Mouse (Mus musculus) cerebellum, postnatal 14 days (tissue): ENCODE measurements at regions not wholly inside any gene's neighbourhood (a gene's known extent, or its start where the extent isn't known, plus 50 kb on each side); places are given as distances from the start of the nearest gene placed in this dataset.

Experiments used
- DNase-seq, 2 experiments: peaks; one replicate each; pipeline ENCODE4 v3.0.0; 2021; ENCODE audit warnings: mixed read lengths in 2 of 2

DNA sequence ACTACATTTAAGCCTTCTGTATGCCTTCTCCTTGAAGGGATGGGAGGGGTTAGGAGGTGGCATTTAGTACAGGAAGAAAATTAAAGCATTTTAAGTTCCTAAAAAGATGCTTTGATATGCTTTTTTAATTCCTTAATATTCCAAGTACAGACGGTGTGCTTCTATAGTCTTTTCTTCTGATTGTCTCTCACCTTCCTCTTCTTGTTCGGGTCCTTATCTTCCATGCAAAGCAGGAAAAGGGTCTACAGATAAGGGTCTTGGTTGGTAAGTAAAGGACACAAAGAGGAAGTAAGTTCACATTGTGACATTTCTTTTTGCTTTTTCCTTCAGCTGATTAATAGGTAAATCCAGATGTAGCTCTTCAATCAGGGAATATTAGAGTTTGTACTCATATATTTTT lies 318.9 kb downstream of the Klf5 start:
- DNase-seq, result no peak

DNA sequence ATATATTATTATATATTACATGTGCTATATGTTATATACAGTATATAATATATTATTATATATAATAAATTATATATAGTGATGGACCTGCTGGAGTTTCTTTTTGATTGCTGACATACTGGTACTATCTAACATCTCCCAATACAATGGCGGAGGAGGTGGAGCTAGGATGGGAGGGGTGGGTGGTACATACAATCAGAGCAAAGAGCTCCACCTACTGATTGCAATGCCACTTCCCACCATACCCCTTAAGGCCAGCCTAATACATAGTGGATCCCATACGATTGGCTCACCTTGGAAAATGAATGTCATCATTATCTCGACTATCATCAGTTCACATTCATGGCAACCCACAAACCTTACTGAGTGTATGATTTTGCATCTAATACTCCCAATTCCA lies 323.0 kb downstream of the Klf5 start:
- DNase-seq, result no peak

DNA sequence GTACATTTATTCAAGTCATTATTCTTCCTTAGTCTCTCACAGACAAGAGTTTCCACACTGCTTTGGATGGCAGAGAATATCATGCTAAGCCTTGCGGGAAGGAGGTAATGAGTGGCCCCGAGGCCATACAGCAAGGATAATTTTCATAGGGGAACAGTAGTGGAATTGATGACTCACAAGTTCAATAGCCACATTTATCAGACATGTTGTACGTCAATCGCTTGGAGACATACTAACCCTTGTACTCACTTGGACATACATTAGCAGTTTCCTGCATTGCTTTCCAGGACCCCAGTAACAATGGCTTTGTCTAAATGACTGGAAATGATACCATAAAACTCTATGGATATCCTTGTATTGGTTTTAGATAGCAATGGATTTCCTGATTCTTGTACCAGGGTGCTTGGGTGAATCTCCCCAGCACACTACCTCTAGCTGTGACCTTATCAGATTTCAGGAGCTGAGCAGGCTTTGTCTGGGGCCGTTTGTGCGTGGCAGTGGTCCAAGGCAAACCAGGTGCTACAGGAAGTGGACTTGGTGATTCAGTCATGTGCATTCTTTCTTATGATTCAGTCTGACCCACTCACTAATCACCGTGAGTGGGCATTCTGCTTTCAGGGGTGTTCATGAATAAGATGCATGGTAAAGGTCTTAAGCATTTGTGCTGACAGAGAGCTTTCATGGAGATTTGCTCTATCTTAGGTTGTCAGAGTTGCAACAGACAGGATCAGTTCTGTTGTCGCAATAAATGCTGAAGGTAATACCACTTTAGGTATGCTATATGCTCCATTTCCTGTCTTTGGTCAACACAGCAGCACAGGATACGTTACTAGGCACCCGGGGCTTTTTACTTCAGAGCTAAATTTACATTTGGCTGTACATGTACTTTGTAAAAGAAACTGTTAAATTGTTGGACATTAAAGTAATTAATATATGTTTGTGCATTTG lies 326.2 kb downstream of the Klf5 start:
- DNase-seq, result no peak

DNA sequence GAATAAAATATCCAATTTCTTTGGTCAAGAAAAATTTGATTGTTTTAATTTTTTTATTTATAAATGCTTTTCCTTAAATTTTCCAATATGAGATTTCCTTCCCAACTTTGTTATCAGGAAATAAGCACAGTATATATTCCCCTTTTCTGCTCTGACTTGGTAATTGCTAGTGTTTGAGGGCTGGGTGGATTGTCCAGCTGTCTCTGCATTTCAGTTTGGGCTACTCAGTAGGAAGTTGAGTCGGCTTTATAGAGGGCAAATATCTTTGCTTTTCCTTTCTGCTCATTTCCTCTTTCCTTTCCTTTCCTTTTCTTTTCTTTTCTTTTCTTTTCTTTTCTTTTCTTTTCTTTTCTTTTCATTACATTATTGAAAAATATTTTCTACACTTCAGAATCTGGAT lies 329.1 kb downstream of the Klf5 start:
- DNase-seq, result no peak

DNA sequence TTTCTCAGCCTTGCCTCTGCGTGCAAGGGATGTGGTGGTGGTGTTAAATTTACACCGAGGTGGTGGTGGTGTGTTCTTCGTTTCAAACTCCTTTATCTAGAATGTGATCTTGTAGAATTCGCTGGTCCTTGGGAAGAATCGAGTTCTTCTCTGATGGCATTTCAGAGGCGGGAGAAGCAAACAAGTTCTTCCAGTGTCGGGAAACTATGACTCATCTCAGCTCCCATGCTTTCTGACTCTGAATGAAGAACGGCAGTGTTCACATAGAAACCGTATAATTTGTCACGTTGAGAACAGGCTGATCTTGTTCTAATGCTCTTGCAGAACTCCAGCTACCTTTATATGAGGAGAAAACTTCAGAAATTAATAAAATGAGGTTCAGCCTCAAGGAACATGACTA lies 332.6 kb downstream of the Klf5 start:
- no peak for DNase-seq

DNA sequence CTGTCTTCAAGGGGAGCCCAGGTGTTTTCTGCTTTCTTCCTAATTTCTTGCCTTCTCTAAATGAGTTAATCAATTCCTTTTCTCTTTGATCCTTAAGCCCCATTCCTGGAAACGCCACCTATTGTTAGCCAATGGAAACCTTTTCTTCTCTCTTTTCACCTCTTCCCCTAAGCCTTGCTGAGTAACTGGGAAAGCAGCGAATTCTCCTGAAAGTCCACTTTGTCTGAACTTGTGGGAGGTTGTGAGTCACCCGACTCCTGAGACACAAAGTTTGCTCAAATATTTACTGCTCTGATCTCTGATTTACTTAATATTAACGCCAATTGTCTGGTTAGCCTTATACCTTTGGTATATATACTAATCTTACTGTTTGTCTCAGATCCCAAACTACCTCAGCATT lies 334.0 kb downstream of the Klf5 start:
- no peak for DNase-seq

DNA sequence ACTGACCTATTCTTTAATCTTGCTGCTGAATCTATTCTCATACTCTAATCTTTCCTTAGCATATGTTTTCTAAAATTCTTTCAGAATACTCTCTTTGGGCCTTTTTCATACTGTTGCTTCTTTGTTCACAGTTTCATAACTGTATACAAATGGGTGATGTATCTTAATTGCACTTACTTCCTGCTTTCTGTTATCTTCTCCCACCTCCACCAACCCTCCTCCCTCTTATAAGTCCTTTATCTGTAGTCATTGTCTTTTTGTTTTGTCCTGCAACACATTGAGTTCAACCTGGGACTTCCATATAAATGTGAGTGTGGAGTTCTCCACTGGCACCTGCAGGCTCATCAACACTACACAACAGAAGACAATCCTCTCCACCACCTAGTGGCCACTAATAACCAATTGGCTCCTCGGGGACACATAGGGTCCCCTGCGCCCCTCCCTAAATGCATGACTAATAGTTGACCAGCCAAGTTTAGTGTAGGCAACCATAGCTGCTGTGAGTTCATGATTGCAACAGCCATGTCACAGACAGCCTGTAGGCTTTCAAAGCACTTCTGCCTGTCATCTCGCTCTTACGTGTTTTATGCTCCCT lies 337.2 kb downstream of the Klf5 start:
- no peak for DNase-seq

DNA sequence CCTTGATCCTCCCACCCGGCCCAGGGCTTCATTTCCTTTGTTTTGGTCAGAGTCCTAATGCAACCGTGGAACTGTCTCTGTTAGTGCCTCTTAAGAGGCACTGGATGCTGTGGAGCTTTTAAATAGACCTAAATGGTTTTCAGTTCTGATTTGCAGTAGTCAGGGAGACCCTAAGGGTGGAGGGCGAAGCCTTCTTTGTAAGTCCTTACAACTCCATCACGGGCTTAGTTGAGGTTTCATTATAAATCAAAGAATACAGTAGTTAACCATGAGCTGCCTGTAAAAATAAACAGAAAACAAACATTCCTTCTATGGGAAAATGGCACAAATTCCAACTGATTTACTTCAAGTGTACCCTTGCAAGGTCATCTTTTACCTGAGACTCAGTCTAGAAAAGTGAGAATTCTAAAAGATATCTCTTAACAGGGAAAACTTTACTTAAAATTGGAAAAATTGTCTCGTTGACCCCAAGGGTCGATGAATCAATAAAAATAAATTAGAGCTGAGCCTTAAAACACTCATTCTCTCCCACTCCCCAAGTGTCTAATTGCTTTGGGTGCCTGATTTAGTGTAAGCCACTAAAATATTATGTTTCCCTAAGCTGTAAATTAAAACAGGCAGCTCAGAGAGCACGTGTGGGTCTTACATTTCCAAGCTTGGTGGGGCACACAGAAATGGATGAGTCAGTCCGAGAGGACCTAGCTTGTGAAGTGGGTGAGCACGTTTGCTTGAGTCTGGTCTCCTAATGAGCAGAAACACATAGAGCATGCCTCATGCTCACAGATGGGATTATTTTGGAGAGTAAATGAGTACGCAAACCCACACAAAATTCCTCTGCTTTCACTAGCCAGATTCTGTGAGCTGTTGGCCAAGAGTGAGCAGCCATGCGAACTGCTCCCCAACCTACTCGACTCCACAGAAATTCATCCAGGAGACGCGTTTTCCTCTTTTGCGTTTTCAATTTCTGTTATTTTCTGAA lies 343.3 kb downstream of the Klf5 start:
- no peak for DNase-seq

DNA sequence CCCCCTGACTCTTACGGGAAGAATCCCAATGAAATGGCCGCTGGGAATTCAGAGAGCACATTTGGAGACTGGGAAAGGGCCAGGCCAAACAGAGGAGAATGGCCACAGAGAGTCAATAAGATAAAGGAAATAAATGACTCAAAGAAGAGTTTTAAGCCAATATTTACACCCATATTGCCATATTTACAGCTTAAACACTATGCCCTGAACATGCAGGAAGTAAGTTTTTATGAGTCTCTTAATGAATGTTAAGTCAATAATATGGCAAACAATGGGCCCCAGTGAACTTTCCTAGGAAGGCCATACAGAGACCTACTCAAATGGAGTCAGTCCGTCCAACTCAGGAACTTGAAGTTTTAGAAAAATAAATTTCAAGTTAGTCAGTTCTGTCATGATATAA lies 347.8 kb downstream of the Klf5 start:
- DNase-seq, result no peak

DNA sequence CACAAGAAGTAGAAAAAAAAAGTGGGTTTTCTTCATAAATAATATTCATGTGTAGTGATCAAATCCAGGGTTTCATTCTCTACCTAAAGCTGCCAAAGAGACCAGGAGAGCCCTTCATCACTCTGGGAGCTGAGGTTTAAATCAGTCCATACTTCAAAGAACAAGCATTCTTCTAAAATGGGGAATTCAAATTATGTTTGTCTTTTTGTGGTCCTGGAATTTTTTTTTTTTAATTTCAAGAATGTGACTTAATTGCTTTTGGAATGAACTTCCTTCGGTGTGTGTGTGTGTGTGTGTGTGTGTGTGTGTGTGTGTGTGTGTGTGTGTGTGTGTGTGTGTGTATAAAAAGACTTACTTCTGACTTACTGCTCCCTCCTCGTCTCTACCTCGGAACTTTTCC lies 375.9 kb downstream of the Klf5 start:
- no peak for DNase-seq

DNA sequence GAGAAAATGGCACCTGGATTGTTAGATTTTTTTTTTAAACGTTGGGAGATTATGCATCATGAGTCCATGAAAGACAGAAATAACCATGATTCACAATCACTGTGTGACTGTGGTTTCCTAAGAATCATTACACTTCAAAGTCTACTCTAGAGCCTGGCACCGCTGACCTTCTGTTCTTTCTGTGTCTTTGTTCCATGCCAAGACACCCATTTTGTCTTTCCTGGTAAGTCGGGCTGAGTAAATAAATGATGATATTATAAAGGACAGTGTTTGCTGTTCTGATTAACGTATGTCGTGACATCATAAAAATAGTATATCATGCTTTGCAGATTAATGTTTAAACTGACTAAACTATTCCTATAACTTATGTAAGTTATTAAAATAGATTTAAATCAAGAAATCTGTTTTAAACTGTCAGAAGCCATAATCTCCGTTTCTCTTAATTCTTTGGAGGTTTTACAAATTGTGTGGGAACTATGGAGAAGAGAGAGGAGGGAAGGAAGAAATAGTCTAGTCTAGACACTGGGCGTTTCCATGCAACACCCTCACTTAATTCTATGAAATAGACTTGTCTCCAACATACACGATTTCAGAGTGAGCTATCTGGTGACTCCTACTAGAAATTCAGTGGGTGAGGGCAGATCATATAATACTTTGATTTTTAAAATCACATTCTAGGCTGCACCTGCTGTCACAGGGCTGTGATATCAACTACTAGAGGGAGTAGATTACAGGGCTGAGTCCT lies 388.7 kb downstream of the Klf5 start:
- no peak for DNase-seq

DNA sequence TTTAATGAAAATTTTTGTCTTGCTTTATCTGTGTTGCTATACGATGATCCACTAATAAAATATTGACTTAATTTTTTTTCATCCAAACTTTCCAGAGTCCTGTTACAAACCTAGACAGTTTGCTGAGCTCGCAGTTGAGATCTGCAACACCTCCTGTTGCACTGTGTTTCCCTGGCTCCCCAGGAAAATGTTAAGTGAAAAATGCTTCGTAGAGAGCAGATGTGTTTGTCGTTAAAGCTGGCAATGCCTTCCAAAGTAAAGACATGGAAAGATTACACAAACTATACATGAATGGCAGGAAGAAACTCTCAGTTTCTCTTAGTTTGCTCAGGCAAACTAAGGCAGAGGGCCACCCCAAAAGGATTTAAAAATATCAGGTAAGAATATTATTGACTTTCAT lies 389.9 kb downstream of the Klf5 start:
- no peak for DNase-seq

DNA sequence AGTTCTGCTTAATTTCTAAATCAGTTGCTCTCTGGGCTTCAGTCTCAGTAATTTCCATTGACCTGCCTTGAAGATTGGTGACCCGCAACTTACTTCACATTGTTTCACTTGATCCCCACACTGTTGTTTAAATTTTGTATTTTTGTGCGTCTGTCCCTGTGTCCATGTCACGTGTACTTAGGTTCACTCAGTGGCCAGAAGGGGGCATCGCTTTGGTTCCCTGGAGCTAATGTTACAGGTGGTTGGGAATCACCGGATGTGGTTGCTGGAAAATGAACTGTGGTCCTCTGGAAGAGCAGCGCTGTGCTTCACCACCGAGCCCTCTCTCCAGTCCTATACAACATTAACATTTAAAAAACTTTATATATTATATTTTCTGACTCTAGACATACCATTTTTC lies 397.8 kb downstream of the Klf5 start:
- DNase-seq, result no peak

DNA sequence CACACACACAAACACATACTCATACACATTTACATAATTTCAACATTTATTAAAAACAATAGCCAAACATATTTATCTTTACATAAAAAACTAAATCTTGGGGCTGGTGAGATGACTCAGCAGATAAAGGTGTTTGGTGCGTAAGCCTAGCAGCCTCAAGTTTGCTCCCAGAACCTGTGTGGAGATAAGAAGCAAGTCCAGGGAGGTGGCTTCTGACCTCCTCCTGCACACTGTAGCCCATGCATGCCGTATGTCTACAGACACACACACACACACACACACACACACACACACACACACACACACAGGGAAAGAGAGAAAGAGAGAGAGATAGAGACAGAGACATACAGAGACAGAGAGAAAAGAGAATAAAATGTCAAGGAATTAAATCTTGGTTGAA lies 401.1 kb downstream of the Klf5 start:
- no peak for DNase-seq

DNA sequence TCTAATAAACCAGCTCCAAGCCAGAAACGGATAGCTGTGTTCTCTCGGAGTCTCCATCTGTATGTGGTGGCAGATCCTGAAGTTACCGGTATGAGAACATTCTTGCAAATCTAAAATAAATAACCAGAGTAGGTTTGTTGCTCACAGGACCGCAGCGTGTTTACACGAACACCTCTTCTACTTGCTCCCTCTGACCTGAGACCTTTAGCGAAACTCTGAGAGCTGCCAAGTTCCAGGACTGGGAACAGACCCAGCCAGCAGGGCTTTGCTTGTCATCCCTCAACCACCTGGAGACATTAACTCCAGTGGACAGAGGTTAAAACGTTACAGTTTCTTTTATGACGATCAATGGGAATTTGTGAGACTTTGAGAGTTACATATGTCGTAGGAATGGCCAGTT lies 407.5 kb downstream of the Klf5 start:
- no peak for DNase-seq

DNA sequence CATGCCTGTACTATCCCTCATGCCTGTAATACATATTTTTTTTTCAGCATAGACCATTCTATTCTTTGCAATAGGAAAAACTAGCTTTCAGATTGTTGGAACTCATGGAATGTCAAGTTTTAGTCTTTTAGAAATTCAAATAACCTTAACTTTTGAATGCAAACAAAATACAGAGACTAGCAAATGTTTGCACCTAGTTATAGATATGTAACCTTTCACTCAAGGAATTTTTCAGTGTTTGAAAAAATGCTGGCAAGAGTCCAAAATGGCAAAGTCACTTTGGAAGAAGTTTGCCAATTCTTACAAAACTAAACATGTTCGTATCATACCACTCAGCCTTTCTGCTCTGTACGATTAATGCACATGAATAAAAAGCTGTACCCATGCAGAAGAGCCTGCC lies 409.6 kb downstream of the Klf5 start:
- DNase-seq, result no peak

DNA sequence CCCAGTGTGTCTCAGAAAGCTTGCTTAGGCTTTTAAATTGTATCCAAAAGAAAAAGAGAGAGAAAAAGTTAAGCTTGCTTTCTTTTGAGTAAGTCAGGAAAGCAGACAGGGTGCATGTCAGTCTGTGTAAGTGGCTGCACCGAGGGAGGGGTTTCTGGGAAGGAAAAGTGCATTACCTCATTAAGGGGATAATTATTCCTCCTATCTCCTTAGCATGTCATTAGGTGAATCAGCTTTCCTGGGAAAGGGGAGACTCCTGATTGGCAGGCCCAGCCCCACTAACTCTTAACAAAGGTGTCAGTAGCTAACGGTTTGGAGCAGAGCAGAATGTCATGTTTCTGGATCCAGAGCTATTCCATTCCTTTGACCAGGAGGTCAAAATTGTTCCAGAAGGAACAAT lies 411.3 kb downstream of the Klf5 start:
- no peak for DNase-seq

DNA sequence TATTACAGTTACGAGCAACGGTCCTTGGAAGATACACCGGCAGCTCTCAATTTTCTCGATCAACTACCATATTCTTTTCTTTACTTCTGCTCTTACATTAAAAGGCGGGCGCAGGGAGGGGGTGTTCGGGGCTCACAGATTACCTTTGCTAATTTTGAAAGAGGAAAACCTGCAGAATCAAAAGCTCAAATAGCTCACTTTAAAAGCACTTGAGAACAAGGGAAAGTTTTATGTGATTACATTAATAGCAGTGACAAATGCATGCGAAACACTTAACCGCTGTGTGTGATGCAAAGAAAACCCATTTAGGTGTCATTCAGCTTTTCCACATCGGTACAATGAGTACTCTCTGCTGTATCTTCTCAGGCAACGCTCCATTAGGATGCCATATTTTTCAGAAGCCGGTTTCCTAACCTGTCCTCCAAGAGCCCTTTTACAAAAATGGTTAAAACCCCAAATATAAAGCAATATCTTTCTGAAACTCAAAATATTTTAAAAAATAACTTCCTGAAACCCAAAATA lies 412.2 kb downstream of the Klf5 start:
- DNase-seq, result no peak

DNA sequence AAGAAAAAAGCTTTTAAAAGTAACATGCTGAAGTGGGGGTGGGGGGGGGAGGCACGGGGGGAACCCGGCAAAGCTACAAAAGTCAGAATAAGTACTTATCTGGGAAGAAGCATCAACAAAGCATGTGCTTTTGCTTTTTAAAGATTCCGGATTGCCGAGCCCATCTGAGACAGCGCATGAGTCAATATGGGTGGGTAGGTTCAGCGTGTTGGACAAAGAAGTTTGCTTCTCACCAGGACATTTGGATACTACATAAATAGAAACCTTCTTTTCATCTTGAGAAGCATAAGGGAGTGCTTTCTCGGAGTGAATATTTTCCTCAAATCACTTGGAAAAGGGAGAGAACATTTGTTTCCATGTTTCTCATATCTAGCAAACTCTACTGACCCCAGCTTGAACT lies 414.1 kb downstream of the Klf5 start:
- no peak for DNase-seq

DNA sequence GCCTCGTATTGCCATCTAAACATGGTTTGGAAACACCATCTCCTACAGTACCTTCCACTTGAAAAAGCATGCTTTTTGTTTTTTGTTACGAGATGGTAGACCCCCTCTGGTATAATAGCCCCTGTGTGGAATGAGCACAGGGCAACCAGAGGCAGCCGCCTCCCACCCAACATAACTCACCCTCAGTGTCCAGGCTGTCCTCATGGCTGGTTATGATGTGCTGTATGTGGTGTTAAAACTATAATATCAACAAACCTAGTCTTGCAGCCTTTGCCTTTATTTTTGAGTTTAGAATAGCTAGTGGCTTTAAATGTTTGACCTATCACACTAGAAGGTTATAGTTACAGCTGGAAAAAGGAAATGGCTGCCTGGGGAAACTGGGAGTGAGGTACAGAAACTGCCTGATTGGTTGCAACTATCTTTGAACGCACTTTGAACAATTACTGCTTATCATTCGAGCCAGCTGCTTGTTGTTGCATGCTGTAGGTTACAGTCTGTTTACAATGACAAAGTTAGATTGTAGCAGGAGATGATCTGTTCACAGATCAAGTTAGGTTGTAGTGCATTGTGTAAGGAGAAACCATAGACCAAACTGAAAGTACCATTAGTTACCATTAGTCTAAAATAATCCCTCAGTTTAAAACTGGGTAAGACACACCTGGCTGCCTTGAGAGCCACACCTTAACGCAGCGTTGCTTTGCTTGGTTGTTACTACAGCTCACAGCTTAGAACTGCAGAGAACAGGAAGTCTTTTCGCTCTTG lies 414.8 kb downstream of the Klf5 start:
- DNase-seq, result no peak

DNA sequence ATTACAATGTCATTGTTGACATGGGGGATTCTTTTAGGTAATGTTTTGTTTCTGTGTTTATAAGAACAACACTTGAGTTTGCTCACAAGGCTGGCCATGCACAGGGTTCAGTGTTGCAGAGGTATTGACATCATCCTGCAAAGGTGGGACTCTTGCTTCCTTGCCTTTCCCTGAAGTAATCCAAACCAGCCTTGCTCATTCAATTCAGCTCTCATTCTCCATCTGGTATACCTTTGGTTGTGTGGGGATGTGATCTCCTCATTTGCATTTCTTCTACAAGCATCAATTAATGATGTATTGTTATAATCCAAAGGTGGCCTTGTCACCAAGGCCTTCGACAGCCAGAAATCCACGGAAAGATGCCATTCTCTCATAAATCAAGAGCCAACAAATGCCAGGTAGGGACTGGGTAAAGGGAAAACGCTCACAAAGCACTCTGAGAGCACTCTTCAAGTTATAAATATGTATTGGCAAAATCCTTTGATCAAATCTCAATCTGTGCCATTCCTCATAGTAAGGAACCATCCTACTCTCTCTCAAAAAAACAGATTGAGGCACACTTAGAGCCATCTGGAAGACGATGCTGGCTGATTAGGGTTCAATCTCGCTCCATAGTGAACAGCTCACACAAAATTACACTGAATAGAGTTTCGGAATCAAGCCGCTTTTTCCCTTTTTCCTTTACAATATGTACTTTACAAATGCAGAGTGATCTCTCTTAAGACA lies 435.1 kb downstream of the Klf5 start:
- DNase-seq, result no peak
